Mouse (Mus musculus) 3134 (cell line): ENCODE measurements at regions not wholly inside any gene's neighbourhood (a gene's known extent, or its start where the extent isn't known, plus 50 kb on each side); places are given as distances from the start of the nearest gene placed in this dataset.
A peak's percentile ranks its signal among the peaks of the same experiment; 100 is the strongest.

Source experiments
- DNase-seq: peaks from one replicate; pipeline ENCODE4 v3.0.0-alpha.2; 2011; ENCODE audit warnings: low spot score; ENCODE audit not compliant: insufficient read length; ENCODE audit errors: extremely low read depth

GRCm38 (mm10) chr6:127207308-127207707, 55.3 kb upstream of the Ccnd2 start:
- no peak for DNase-seq

- DNase-seq = no peak
Measured at GRCm38 (mm10) chr6:127213355-127213754, 61.4 kb upstream of the Ccnd2 start.

- DNase-seq = no peak
Measured at GRCm38 (mm10) chr6:127215915-127216314, 63.9 kb upstream of the Ccnd2 start.

- DNase-seq = no peak
Measured at GRCm38 (mm10) chr6:127218634-127219445, 66.8 kb upstream of the Ccnd2 start.

GRCm38 (mm10) chr6:127219446-127219802, 67.4 kb upstream of the Ccnd2 start:
- no peak for DNase-seq

- DNase-seq = no peak
Measured at GRCm38 (mm10) chr6:127226242-127226983, 74.4 kb upstream of the Ccnd2 start.

- DNase-seq = no peak
Measured at GRCm38 (mm10) chr6:127236510-127237109, 84.6 kb upstream of the Ccnd2 start.

GRCm38 (mm10) chr6:127237168-127237567, 85.2 kb upstream of the Ccnd2 start:
- DNase-seq = no peak

GRCm38 (mm10) chr6:127239529-127240471, 87.8 kb upstream of the Ccnd2 start:
- DNase-seq = no peak

- no peak for DNase-seq
Measured at GRCm38 (mm10) chr6:127240472-127241375, 88.7 kb upstream of the Ccnd2 start.

- no peak for DNase-seq
Measured at GRCm38 (mm10) chr6:127241693-127242425, 89.9 kb upstream of the Ccnd2 start.

- DNase-seq = no peak
Measured at GRCm38 (mm10) chr6:127243032-127243431, 91.0 kb upstream of the Ccnd2 start.

GRCm38 (mm10) chr6:127245814-127246440, 93.9 kb upstream of the Ccnd2 start:
- peak; percentile 66 for DNase-seq

- no peak for DNase-seq
Measured at GRCm38 (mm10) chr6:127246730-127247129, 94.7 kb upstream of the Ccnd2 start.

GRCm38 (mm10) chr6:127247343-127247742, 95.3 kb upstream of the Ccnd2 start:
- no peak for DNase-seq

- DNase-seq = no peak
Measured at GRCm38 (mm10) chr6:127250181-127250873, 98.3 kb upstream of the Ccnd2 start.

- no peak for DNase-seq
Measured at GRCm38 (mm10) chr6:127250874-127251670, 99.1 kb upstream of the Ccnd2 start.
